Mouse (Mus musculus) megakaryocyte, adult 5-6 weeks (primary cell): ENCODE data around the gene Sorcs1. TPM values are rescaled to one million over a fixed set of nuclear protein-coding genes. Genes with fewer than 3 reads are reported as not detected.

Source experiments
- ATAC-seq: 2 replicates; pipeline ENCODE4 v1.8.0; 2016; ENCODE audit warnings: mild to moderate bottlenecking, inconsistent platforms; ENCODE audit not compliant: poor library complexity, severe bottlenecking
- total RNA-seq, 2 experiments: library from RNA; stranded (forward) in 1 of 2; stranded (reverse) in 1 of 2; fragments of 153-499, 151-499 nt in 1 of 2; fragments of 221-1000, 200-1000 nt in 1 of 2; gene quantifications; 2 replicates each; pipeline versions ENCODE4 v1.2.3 to v1.2.4; 2015 to 2017

Sorcs1 gene
- total RNA-seq, 2 experiments from 2014 or later = not detected

- no peak for ATAC-seq
Measured at GRCm38 (mm10) chr19:50294205-50294604, 384.2 kb downstream of the Sorcs1 start.

DNA sequence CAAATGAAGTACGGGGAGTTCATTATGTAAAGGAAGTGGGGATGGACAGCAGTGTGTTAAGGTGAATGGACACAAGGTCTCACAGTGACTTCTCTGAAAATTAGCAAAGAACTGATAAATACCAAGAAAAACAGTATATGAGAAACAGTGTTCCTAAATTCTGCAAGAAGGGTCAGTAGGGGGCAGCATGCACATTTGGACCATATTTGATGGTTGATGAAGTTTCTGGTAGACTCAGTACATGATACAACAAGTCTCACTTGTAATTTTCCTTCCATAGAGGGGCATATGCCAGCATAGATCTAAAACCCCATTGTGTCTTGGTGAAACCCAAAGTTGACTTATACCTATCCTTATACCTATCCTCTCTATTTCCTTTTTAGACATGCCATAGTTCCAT lies 414.0 kb downstream of the Sorcs1 start:
- no peak for ATAC-seq

GRCm38 (mm10) chr19:50258718-50259413 lies 419.6 kb downstream of the Sorcs1 start:
- no peak for ATAC-seq

DNA sequence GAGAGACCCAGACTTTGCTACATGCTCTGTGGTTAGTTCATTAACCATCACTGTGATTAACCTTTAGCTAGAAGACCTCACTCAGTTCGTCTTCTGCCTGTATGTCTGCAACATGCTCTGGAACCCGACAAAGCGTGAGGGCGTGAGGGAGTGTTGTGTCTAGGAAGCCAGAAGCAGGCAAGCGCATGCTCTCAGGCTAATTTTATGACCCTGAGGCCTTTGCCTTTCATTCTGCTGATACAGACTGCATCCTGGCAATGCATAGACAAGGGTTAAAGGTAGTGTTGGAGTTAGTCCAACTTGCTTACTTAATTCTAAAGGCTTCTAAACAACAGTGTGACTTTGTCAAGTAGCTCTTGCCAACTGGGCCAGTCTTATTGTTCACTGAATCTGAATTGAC lies 458.0 kb downstream of the Sorcs1 start:
- no peak for ATAC-seq

DNA sequence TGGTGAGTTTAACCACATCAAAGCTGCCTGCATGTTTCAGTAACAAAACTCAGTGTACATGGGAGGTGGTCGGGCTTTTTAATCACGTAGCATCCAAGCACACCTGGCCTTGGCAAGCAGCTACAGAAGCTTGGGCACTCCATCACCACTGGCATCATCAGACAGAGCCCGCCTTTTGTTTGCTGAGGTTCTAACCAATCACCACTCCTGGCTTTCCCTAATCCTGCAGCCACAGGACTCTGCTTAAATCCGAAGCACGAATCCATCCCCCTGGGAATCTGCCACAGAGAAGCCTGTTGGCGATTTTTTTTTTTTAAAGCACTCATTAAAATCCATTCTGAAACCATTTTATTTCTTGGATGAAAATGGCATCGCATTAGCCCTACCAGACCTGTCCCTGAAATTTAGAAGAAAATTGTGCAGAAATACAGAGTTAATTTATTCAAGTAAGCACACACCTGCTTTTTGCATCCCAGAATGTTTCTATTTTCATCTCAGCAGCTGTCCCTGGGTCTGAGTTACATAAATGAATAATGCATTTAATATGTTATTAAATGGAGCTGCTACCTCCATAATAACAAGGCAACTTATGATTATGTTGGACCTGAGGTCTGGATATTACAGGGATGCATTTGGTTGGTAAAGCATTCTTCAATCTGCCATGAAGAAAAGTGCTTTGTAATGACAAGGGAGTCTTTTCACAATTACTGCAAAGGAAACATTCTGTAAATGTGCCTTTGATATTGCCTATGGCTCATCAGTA lies 463.8 kb downstream of the Sorcs1 start:
- no peak for ATAC-seq

DNA sequence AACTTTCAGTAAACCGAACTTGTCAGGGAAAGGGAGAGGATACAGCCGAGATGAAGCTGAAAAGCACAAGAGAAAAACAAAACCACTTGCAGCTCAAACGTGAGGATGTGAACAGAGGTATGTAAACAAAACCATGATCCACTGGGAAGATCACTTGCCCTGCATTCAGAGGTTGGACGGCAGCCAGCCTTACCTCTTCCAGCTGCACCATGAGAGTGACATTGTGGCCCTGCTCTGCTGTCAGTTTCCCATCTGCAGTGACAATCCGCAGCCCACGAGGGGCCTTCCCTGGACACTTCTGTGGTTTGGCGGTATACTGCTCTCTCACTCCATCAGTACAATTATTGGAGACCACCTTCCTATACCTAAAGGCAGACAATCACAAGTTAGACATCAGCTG lies 468.0 kb downstream of the Sorcs1 start:
- ATAC-seq = no peak

DNA sequence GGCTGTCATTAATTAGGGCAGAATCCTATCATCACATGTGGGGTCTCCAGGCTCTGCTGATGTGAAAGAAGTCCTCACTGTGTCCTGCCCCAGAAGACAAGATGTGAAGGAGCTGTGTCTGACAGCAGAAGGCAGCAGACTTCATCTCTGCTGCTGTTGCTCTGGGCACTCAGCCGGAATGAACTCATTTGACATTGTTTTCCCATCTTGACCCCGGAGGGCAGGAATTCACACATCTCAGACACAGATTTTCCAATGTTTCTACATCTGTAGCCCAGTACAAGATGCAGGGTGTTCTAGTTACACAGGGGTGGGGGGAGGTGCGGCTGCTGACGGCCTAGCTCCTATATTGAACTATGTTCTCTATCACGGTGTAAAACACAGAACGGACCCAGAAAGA lies 474.1 kb downstream of the Sorcs1 start:
- ATAC-seq = no peak

- ATAC-seq = no peak
Measured at GRCm38 (mm10) chr19:50196592-50196991, 481.9 kb downstream of the Sorcs1 start.

DNA sequence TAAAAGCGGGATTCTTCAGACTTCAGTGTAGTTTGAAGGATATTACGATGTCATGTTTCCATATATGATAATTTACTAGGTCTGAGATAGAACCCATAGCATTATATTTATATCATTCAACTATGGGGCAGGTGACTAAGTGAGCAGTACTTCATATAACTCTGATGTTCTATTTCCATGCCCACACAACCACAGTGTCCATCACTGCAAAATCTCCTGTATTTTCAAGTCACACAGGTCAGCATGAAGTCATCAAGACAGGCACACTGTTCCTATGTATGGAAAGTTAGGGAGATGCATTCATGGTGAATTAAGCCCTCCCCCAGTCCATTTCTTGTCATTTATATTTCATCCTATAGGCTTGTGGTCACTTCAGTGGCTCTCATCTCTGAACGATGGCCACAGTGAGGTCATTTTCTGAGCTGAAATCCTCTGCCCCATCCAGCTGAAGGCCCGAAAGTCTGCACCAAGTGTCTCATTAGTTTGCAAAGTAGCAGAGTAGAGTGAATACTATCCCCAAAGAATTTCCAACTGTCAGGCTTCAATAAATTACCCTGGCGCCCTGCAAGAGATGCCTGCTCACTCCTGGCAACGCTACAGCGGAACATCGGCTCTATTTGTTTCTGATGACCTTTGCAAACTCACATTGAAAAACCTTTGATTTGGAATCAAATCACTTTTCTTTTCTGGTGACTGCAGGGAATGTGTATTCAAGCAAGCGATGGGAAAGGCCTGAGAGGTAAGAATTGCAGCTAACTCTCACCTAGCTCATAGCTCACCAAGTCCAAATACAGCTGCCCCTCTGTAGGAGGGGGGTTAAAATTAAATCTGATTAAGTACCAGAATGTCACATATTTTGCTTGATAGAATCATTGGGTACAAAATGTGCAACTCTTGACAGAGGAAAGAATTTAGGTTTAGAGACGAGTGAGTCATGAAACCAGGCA lies 492.4 kb downstream of the Sorcs1 start:
- ATAC-seq = no peak

GRCm38 (mm10) chr19:50184901-50185623 lies 493.4 kb downstream of the Sorcs1 start:
- ATAC-seq = no peak

- ATAC-seq = no peak
Measured at GRCm38 (mm10) chr19:50178851-50179250, 499.6 kb downstream of the Sorcs1 start.

- no peak for ATAC-seq
Measured at GRCm38 (mm10) chr19:50178151-50178550, 500.3 kb downstream of the Sorcs1 start.

DNA sequence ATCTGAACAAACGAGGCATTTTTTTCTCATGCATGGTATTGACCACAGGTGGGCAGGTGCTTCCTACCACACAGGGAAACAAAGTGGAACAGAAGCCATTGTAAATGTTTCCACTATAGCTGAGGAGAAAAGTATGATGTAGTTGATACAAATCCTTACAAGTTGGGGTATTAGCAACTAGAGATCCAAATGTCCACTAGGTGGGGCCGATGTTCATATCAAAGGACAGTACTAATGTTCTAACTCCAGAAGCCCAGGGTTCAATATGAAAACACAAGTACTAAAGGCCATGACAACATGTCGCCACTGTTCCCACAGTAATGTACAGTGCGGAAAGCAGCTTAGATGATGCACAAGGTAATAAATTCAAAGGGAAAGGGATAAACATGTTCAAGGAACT lies 506.6 kb downstream of the Sorcs1 start:
- no peak for ATAC-seq

GRCm38 (mm10) chr19:50151111-50151510 lies 527.3 kb downstream of the Sorcs1 start:
- ATAC-seq = no peak

GRCm38 (mm10) chr19:50145919-50146318 lies 532.5 kb downstream of the Sorcs1 start:
- ATAC-seq = no peak

DNA sequence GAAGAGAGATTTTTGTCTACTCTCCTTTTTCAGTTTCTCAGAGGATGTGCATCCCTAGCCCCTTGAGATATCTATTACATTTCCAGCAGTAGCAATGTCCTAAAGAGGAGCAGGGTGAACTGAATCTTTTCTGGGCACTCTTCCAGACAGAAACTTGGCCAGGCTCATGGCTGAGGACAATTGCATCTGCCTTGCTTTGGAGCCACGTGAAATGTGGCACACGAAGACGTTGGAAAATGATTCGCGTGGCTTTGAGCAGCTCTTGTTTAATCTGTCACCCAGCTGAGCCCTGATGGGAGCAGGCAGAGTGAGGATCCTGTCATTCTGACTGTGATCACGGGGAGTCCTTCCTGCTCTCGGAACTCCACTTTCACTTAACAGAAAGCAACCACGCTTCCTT lies 536.6 kb downstream of the Sorcs1 start:
- no peak for ATAC-seq

DNA sequence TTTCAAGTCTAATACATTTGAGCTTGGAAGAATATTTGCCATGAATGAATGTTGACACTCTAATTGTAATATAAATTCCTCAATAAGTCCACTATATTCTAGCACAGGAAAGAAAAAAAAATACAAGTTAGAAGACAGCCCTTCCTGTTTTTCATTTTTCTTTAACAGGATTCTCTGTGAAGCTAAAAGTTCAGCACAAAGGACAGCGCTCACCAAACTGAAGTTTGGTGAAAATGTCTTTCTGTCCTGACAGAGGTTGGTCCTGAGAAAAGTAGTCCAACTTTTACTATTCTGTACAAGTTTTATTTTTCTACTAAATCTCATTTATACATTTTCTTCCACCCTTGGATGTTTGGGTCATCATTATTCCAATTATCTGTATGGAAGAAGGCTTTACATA lies 543.8 kb downstream of the Sorcs1 start:
- no peak for ATAC-seq

- no peak for ATAC-seq
Measured at GRCm38 (mm10) chr19:50105842-50106585, 572.4 kb downstream of the Sorcs1 start.
